Mouse (Mus musculus) E14TG2a.4 (cell line): ENCODE results near the gene Tub.

Source experiments
- CTCF ChIP-seq: conservative IDR thresholded peaks from 2 replicates; pipeline ENCODE4 v1.5.1; 2014; ENCODE audit warnings: low read length
- NANOG ChIP-seq: IDR thresholded peaks from 2 replicates; pipeline ENCODE4 v1.6.1; 2014; ENCODE audit warnings: borderline replicate concordance, low read length, mixed read lengths

DNA sequence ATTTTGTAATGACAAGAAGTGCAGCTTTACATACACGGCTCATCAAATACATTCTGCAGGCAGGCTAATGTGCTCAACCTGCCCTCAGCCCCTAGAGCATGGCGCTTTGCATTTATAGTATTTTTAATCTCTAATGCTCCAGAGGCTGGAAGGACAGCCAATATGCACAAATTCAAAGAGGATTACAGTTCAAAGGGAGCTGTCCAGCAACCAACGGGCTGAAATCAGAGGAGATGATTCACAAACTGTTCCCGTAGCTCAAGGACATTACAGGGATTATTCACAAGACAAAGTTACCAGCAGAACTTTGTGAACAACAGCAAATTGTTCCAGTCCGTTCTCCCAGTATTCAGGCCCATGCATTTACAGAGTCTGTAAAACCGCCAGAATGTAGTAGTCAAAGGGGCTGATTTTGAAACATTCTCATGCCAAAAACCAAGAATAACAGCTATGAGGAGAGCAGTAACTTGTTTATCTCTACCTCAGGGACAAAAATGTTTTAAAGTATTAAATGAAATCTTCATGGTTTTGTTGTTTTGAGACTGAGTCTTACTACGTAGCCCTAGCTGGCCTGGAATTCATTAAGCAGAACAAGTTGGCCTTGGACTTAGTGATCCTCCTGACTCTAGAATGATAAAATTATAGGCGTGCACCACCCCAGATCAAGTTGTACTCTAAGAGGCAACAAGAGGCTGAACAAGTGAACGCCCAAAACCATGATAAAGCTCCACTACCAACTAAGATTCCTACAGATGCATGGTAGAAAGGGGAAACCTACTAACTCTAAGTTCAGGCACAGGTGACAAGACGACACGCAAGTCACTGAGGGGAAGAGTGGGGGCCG is 132.4 kb downstream of the Tub start:
- TF ChIP-seq CTCF, result no peak
- no peak for TF ChIP-seq NANOG
